Mouse (Mus musculus): ENCODE data around the gene Cnot6l. TPM values are rescaled to one million over a fixed set of nuclear protein-coding genes. Genes with fewer than 3 reads are reported as not detected.
A peak's percentile ranks its signal among the peaks of the same experiment; 100 is the strongest.

The Cnot6l gene
- polyA plus RNA-seq, 1 experiment from 2014 or later, result 8.7 TPM

DNA sequence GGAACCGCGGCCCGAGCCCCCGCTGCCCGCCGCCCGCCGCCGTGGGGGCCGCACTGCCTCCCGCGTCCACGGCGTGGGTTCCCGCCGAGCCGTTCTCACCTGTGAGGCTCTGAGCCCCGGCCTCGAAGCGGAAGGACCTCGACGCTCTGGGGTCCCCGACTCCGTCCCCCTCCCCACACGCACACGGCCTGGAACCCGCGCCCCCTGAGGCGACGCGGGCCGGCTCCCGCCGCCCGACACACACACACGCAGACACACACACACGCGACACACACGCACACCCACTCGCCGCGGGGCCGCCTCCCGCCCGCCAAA lies 2.8 kb downstream of the Cnot6l start:
- H3K4me1 ChIP-seq (replicated peaks), result peaks cover 24% of the 10 kb centered on the region
- no peak for ATAC-seq (ENCODE audit: low read depth)
- H3K9me3 ChIP-seq (replicated peaks), result no peaks in the 10 kb centered on the region
- under 1% methylated on average over 40 of the region's 45 CpGs for WGBS (ENCODE audit: insufficient replicate concordance)
- no peaks in the 10 kb centered on the region for H3K27me3 ChIP-seq
- DNase-seq, result no peak
- no peaks in the 10 kb centered on the region for H3K36me3 ChIP-seq
- H3K4me3 ChIP-seq (replicated peaks), result peak overlapping the region; percentile 98
- H3K27ac ChIP-seq, result peak overlapping the region; percentile 95
- peak overlapping the region; percentile 92 for H3K9ac ChIP-seq
- H3K4me2 ChIP-seq, result peak overlapping the region; percentile 99

DNA sequence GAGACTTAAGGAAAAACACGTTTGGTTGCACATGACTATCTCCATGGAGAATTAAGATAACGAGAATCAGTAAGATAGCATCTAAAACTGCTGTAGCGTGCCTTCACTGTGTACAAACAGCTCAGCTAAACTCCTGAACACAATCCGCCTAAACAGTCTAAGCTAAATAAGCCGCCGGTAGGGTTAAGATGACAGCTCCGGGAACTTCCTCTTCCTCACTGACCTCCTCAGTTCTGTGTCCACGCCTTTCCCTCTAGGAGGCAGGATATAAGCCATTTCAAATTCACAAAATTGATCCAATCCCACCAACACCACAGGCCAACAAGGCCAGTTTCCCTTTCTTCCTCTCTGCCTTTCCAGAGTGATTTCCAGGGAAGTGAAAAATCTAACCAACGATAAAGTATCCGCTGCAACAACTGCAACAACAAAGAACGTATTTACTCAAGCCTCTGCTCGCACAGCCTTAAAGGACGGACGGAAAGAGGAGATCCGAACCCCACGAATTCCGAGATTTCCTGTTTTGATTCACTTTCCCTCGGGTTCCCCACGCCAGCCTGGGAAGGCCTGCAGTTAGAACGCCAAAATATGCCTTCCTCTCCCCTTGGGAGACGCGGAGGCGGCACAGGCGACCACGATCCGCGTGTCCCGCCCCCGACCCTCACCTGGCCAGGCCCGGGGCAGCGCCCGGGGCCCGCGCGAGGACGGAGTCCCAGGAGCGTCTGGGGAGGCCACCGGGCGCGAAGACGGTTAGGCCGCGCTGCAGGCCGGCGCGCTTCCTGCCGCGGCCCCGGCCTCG lies 3.3 kb downstream of the Cnot6l start:
- no peaks in the 10 kb centered on the region for H3K36me3 ChIP-seq
- DNase-seq, result no peak

DNA sequence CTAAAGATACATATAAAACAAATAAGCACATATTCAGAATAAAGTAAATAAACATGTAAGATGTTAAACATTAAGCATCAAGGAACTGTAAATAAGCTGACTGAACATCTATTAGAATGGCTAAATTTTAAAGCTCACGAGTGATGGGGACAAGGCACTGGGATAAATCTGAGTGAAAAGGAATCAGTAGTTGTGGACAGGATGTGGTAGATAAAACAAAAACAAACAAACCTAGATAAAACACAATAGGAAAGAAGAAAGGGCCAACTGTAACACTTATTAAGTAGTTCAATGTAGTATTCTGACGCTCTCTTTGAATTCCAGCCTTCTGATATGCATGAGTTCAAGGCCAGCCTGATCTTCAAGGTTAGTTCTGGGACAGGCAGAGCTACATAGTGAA lies 21.6 kb downstream of the Cnot6l start:
- Histone ChIP-seq H3K36me3 (no peaks in the 10 kb centered on the region), H3K4me1 (replicated peaks) (peaks cover 21% of the 10 kb centered on the region), H3K4me2 (no peak overlapping the region), H3K4me3 (replicated peaks) (no peak overlapping the region), H3K9ac (no peak overlapping the region), H3K9me3 (replicated peaks) (no peaks in the 10 kb centered on the region), H3K27ac (no peak overlapping the region), H3K27me3 (no peaks in the 10 kb centered on the region)
- ATAC-seq (ENCODE audit: low read depth) (no peak), DNase-seq (no peak)
- WGBS (ENCODE audit: insufficient replicate concordance), result 49% methylated on average over 2 of the region's 2 CpGs

More for the DNA sequence above, 3.3 kb downstream of the Cnot6l start:
- Histone ChIP-seq H3K27ac (peak overlapping the region; percentile 95), H3K4me1 (replicated peaks) (peaks cover 24% of the 10 kb centered on the region), H3K9ac (peak overlapping the region; percentile 92), H3K9me3 (replicated peaks) (no peaks in the 10 kb centered on the region), H3K4me3 (replicated peaks) (peak overlapping the region; percentile 98), H3K4me2 (peak overlapping the region; percentile 99), H3K27me3 (no peaks in the 10 kb centered on the region)
- no peak for ATAC-seq (ENCODE audit: low read depth)
- WGBS (ENCODE audit: insufficient replicate concordance), result under 1% methylated on average over 50 of the region's 50 CpGs

DNA sequence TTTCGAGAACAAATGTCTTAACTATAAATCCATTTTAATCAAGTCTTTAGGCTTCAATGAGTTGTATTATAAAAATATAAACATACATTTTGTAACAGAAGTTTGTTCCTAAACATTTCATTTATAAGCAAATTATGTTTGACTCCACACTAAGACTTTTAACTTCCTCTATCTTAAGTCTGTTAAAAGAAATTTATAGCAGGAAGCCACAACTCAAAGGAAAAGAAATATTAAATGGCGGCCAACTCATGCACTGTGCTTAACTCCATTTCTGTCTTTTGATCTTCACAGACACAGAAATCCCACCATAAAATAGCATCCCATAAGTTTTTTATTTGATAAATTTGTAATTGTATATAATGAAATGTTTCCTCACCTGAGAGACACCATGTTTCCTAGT lies 33.3 kb downstream of the Cnot6l start:
- Histone ChIP-seq H3K27me3 (no peaks in the 10 kb centered on the region), H3K27ac (no peak overlapping the region), H3K36me3 (peaks cover 5% of the 10 kb centered on the region; the same call in 1 of the 2 replicates), H3K4me2 (no peak overlapping the region), H3K4me1 (replicated peaks) (no peaks in the 10 kb centered on the region), H3K9me3 (replicated peaks) (no peaks in the 10 kb centered on the region), H3K9ac (no peak overlapping the region), H3K4me3 (replicated peaks) (no peak overlapping the region)
- 73% methylated on average over 2 of the region's 2 CpGs for WGBS (ENCODE audit: insufficient replicate concordance)
- DNase-seq (no peak), ATAC-seq (ENCODE audit: low read depth) (no peak)

DNA sequence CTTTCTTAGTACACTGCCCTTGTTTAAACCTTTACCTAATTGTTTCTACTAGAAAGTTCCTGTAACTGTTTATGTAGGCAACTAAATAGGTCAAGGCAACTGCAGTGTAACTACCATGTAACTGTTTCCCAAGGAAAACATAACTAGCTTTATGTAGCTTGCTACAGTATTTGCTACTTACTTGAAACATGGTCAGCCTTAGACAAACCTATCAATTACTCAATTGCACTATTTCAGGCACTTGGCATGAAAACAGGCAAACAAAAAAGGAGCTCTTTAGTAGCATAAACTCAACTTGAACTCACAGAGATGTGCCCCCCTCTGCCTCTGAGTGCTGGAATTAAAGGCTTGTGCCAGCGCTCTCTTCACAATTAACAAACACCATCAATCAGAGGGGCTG lies 37.1 kb downstream of the Cnot6l start:
- H3K4me1 ChIP-seq (replicated peaks), result no peaks in the 10 kb centered on the region
- DNase-seq, result no peak
- H3K9me3 ChIP-seq (replicated peaks), result no peaks in the 10 kb centered on the region
- no peaks in the 10 kb centered on the region for H3K27me3 ChIP-seq
- H3K9ac ChIP-seq, result no peak overlapping the region
- 93% methylated on average over 1 of the region's 1 CpGs for WGBS (ENCODE audit: insufficient replicate concordance)
- H3K4me2 ChIP-seq, result no peak overlapping the region
- H3K4me3 ChIP-seq (replicated peaks), result no peak overlapping the region
- no peak for ATAC-seq (ENCODE audit: low read depth)
- peaks cover 5% of the 10 kb centered on the region; the same call in 1 of the 2 replicates for H3K36me3 ChIP-seq
- H3K27ac ChIP-seq, result no peak overlapping the region

DNA sequence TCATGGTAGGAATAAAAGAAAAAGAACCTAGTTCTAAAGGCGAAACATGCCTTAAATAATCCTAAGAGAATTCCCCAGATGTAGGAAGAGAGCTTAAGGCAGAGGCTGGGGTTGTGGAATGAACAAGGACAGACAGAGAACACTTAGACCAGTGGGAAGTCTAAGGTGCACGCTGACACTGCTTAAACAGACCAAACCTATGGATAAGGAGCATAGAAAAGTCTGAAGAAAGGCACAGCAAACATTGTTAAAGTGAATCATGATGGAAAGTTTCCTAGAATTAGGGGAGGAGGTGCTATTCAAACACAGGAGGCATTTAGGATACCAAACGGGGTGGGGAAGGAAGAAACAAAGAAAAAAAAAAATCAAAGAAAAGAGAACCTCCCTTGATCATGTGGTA lies 49.0 kb downstream of the Cnot6l start:
- WGBS (ENCODE audit: insufficient replicate concordance), result 61% methylated on average over 3 of the region's 3 CpGs
- Histone ChIP-seq H3K9ac (no peak overlapping the region), H3K4me3 (replicated peaks) (no peak overlapping the region), H3K36me3 (0 out of 2 replicates have a peak, but pooled peaks cover 4% of the 10 kb centered on the region), H3K27me3 (no peaks in the 10 kb centered on the region), H3K27ac (no peak overlapping the region), H3K4me1 (replicated peaks) (0 out of 2 replicates have a peak, but pooled peaks cover 3% of the 10 kb centered on the region), H3K4me2 (no peak overlapping the region), H3K9me3 (replicated peaks) (no peaks in the 10 kb centered on the region)
- DNase-seq (no peak), ATAC-seq (ENCODE audit: low read depth) (no peak)

DNA sequence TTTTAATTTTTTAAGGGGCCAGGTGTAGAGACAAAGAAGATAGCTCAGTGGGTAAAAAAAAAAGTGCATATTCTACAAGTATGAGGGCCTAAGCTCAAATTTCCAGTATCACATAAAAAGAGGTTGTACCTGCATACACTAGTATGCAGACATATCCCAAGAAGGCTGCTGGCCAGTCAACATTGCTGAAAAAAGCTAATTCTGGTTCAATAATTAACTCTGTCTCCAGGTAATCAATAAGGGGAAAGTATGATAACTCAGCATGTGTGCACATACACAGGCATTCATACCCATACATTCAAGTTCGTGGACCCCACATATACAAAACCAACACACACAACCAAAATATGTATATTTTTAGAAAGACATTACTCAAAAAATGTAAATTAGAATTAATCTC lies 59.3 kb downstream of the Cnot6l start:
- Histone ChIP-seq H3K4me2 (no peak overlapping the region), H3K4me1 (replicated peaks) (no peaks in the 10 kb centered on the region), H3K27ac (no peak overlapping the region), H3K27me3 (no peaks in the 10 kb centered on the region), H3K36me3 (peaks cover 5% of the 10 kb centered on the region; the same call in 1 of the 2 replicates), H3K9ac (no peak overlapping the region), H3K4me3 (replicated peaks) (no peak overlapping the region), H3K9me3 (replicated peaks) (no peaks in the 10 kb centered on the region)
- no peak for ATAC-seq (ENCODE audit: low read depth)
- WGBS (ENCODE audit: insufficient replicate concordance), result 72% methylated on average over 1 of the region's 1 CpGs
- no peak for DNase-seq

DNA sequence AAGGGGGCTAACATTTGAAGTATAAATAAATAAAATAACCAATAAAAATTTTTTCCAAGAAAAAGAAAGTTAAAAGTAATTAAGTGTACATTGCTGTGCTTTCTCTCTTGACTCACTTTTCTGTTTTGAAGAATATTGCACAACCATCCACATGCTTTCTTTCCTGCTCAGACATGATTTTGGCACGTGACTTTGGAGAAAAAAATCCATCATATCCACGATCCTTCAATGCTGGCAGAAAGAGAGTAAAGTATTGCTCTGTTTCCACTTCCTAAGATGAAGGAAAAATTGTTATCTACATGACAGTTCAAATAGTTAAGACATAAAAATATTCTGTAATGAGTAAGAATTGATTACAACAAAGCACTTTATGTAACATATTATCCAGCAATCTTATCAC lies 72.5 kb downstream of the Cnot6l start:
- peaks cover 8% of the 10 kb centered on the region; the same call in 1 of the 2 replicates for H3K36me3 ChIP-seq
- H3K4me2 ChIP-seq, result no peak overlapping the region
- DNase-seq (no peak), ATAC-seq (ENCODE audit: low read depth) (no peak)
- no peak overlapping the region for H3K27ac ChIP-seq
- no peaks in the 10 kb centered on the region for H3K4me1 ChIP-seq (replicated peaks)
- WGBS (ENCODE audit: insufficient replicate concordance), result 79% methylated on average over 2 of the region's 2 CpGs
- H3K4me3 ChIP-seq (replicated peaks), result no peak overlapping the region
- H3K9me3 ChIP-seq (replicated peaks), result no peaks in the 10 kb centered on the region
- H3K9ac ChIP-seq, result no peak overlapping the region
- H3K27me3 ChIP-seq, result no peaks in the 10 kb centered on the region

DNA sequence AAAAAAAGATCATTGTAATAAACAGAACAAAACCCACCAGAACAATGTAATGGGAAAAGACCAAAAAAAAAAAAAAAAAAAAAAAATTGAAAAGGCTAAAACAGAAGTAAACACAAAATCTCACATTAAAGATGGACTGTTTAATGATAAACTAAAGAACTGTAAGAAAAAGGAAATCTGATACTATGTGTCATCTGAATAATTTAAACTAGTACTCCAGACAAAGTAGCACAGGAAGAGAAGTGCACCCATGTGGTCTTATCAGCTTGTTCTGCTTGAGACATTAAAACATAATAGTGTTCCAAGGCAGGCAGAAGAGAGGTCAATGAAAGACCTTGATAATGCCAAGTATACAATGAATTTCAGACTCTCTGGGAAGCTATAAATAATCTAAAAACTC lies 78.6 kb downstream of the Cnot6l start:
- Histone ChIP-seq H3K27ac (no peak overlapping the region), H3K27me3 (no peaks in the 10 kb centered on the region), H3K9ac (no peak overlapping the region), H3K4me1 (replicated peaks) (no peaks in the 10 kb centered on the region), H3K9me3 (replicated peaks) (no peaks in the 10 kb centered on the region), H3K4me2 (no peak overlapping the region), H3K36me3 (peaks cover 10% of the 10 kb centered on the region), H3K4me3 (replicated peaks) (no peak overlapping the region)
- DNase-seq (no peak), ATAC-seq (ENCODE audit: low read depth) (no peak)

DNA sequence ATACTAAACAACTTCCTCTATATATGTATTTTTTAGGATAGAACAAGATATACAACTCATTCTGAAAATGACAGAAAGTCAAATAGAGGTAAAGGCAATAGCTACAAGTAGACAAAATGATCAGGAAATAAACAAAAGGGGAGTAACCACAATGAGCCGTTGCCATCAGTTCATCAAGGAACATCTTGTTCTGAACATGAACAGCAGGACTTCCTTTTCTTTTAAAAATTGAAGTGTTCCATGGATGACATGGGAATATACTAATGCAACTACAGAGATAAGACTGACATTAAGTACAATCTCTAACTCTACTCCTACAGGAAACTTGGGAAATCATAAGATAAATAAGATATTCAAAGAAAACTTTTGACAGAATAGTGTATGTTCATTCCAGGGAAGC lies 84.9 kb downstream of the Cnot6l start:
- ATAC-seq (ENCODE audit: low read depth) (no peak), DNase-seq (no peak)
- no peak overlapping the region for H3K4me2 ChIP-seq
- WGBS (ENCODE audit: insufficient replicate concordance), result 42% methylated on average over 1 of the region's 1 CpGs
- no peak overlapping the region for H3K27ac ChIP-seq
- no peak overlapping the region for H3K9ac ChIP-seq
- no peaks in the 10 kb centered on the region for H3K27me3 ChIP-seq
- no peaks in the 10 kb centered on the region for H3K9me3 ChIP-seq (replicated peaks)
- H3K4me1 ChIP-seq (replicated peaks), result no peaks in the 10 kb centered on the region
- peaks cover 20% of the 10 kb centered on the region for H3K36me3 ChIP-seq
- H3K4me3 ChIP-seq (replicated peaks), result no peak overlapping the region

DNA sequence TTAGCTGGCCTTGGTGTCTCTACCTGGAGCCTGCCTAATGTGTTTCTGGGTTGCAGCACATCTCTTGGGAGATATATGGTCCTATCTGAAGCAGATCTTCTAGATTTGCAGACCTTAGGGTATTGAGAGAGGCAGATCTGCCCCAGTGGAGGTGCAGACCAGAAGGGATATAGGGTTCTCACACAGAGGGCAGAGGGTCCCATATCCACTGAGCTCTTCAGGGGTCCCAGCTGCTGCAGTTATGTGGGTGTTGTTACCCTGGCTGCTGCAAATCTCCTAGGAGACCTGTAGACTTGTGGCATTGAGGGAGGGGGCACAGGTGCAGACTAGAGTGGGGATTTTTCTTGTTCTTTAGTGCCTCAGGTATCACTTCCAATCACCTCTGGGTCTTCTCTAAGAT lies 98.4 kb downstream of the Cnot6l start:
- no peaks in the 10 kb centered on the region for H3K4me1 ChIP-seq (replicated peaks)
- no peaks in the 10 kb centered on the region for H3K36me3 ChIP-seq
- H3K27me3 ChIP-seq, result no peaks in the 10 kb centered on the region
- no peak overlapping the region for H3K4me2 ChIP-seq
- no peaks in the 10 kb centered on the region for H3K9me3 ChIP-seq (replicated peaks)
- no peak overlapping the region for H3K4me3 ChIP-seq (replicated peaks)
- no peak overlapping the region for H3K27ac ChIP-seq
- H3K9ac ChIP-seq, result no peak overlapping the region
- DNase-seq (no peak), ATAC-seq (ENCODE audit: low read depth) (no peak)

DNA sequence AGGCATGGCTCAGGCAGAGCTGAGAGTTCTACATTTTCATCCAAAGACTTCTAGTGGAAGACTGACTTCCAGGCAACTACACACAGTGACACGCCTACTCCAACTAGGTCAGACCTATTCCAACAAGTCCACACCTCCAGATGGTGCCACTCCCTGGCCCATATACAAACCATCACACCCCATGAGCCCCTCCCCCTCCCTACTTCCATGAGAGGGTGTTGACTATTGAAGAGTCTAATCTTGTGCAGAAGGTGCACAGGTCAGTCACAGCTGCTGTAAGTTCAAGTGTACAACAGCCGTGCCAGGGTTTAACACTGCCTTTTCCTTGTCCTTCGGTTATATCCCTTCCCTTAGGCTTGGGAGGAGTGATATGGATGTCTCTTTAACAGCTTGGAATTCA lies 121.5 kb downstream of the Cnot6l start:
- Histone ChIP-seq H3K27ac (no peak overlapping the region), H3K4me1 (replicated peaks) (no peaks in the 10 kb centered on the region), H3K27me3 (no peaks in the 10 kb centered on the region), H3K4me3 (replicated peaks) (no peak overlapping the region), H3K9me3 (replicated peaks) (no peaks in the 10 kb centered on the region; the same call in 1 of the 2 replicates), H3K9ac (no peak overlapping the region), H3K4me2 (no peak overlapping the region), H3K36me3 (no peaks in the 10 kb centered on the region)
- 68% methylated on average over 3 of the region's 3 CpGs for WGBS (ENCODE audit: insufficient replicate concordance)
- DNase-seq (no peak), ATAC-seq (ENCODE audit: low read depth) (no peak)
